Mouse (Mus musculus) NIH3T3 (cell line): Measurements from ENCODE around the gene Ltbp1.

Source experiments
- DNase-seq: peaks from one replicate; pipeline ENCODE4 v3.0.0-alpha.2; 2012; ENCODE audit warnings: low read depth

Gene Ltbp1

DNA sequence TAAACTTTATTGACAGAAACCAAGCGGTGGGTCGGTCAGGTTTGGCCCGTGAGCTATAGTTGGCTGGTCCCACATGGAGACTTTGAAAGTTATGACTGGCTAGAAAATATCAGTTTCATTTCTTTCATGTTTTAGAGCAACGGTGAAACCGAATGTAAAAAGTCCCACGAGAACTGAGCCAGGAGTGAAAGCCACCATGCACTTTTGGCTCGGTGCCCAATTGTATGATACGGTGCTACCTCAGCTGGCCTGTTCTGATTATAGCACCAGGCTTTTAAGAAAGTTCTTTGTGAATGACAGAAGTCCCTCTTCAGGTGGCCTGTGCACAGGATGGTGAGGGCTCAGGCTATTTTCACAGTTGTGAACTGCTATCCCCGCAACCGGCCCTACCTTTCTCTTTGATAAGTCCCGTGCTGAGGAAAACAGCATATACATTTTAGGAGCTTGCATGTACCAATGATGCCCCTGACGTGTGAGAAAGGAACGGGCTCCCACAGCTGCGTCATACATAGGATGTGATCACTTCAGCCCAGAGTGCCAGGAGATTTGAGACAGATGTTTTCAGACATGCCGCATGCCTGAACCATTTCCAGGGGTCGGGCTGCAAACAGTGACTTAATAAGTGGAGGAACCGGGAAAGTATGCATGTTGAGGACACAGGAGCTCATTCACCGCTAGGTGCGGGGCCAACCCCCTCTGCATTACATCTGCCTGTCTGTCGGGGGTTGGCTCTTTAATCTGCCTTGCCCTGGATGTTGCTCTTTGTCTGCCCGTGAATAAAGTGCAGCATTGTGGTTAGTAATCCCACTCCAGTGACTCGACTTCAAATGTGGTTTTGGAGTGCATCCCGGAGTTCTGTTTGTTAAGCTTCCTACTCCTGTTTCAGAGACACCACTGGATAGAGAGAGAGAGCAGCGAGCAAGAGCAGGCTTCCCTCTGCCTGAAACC lies 172.8 kb downstream of the Ltbp1 start:
- peak; percentile 94 for DNase-seq

- no peak for DNase-seq
Measured at GRCm38 (mm10) chr17:75179001-75179400, 173.6 kb downstream of the Ltbp1 start.

DNA sequence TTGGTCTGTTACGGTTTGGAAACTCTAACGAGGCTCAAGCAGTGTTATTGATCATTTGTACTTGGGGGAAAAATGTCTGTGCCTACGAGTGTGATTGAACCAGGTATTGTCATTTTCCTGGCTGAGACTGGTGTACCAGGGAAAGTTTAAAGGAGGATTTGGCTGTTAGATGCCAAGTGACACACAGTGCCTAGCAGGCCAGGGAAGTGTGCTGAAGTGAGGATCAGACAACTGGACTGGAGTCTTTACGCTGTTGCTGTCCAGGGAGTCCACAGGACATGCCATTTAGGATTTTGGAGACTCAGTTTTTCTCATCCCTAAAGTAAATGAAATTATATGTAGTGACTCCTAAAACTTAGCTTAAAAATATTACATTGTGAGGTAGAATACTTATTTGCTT lies 174.9 kb downstream of the Ltbp1 start:
- DNase-seq: peak; percentile 50

DNA sequence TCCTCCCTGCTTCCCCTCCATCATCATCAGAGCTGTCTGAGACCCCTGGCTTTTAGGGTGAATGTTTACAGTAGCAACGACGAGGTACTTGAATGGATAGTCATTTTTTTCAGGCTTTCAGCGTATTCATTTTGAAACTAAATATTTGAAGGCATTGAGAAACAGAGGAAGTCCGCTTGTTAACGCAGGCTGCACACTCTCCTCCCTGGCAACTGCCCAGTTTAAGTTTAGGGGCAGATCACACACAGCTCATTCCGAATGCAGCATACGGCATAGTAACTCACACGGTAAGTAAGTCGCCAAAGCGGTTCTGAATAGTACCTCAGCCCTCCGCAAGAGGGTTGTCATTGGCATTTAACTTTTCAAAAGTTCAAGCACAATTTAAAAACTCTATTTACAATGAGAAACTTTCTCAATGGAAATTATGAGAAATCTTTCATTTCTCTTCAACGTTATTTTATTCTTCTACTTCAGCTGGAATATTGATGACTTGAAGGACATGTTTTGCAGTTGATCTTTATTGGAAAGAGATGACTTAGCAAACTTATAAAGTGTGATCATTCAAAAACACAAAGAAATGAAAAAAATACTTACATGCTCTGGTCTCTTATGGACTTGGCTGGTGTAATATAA lies 175.7 kb downstream of the Ltbp1 start:
- DNase-seq: peak; percentile 80

- no peak for DNase-seq
Measured at GRCm38 (mm10) chr17:75182319-75183001, 177.1 kb downstream of the Ltbp1 start.

DNA sequence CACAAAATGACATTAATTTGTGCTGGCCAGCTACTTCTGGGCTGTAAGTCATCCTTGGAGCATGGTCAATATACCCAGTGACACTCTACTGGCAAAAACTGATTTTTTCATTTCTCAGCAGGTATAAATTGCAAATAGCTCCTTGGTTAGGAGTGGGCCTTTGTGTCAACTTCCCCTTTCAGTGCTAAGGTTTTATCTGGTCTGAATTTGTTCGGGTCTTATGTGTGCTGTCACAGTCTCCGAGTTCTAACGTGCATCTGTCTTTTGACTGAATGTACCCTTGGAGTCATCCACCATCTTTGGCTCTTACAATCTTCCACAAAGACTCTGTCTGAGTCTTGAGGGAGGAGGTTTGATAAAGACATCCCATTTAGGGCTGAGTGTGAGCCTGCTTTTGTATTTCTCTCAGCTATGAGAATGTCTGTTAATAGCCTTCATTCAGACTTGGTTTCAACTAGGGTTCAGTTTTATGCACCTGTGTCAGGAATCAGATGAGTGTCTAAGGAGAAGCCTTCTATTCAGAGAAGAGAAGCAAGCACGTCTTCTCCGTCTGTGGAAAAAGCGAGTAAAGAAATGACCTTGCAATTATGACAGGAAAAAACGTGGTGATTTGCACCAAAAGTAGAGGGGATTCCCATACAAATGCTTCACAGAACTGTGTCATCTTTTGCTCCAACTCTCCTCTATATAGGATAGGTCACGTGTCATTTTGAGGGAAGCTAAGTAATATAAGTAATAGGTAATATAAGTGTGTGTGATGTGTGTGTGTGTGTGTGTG lies 181.6 kb downstream of the Ltbp1 start:
- no peak for DNase-seq

DNA sequence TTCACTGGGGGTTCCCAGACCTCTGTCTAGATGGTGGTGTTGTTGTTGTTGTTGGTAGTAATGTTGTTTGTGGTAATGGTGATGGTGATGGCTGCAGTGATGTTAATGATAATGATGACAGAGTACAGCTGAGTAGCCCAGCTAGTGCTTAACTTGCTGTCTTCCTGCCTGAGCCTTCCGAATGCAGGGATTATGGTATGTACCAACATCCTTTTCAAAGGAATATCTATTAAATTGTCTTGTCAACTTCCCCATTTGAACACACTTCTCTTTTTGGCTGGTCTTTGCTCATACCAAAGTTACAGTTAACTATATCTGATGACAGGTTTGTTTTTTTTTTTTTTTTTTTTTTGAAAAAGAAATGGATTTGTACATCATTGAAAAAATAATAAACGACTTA lies 191.6 kb downstream of the Ltbp1 start:
- no peak for DNase-seq

GRCm38 (mm10) chr17:75198767-75199166 lies 193.4 kb downstream of the Ltbp1 start:
- DNase-seq: no peak

DNA sequence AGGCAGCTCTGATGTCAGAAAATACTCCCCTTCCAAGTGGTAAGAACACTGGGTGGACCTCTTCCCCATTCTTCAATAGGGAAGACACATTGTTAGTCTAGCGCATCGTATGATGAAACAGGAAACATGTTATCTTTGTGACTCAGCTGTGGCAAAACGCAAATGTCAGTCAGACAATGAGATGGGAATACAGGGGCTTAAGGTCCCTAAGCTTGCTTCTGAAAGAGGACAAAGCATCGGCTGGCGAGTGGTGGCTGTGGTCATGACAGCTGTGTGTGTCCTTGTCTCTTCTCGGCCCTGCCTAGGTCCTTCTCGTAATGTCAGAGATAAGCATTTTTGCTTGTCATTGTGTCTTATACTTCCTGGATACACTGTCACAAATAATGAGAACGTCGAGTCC lies 194.3 kb downstream of the Ltbp1 start:
- no peak for DNase-seq

DNA sequence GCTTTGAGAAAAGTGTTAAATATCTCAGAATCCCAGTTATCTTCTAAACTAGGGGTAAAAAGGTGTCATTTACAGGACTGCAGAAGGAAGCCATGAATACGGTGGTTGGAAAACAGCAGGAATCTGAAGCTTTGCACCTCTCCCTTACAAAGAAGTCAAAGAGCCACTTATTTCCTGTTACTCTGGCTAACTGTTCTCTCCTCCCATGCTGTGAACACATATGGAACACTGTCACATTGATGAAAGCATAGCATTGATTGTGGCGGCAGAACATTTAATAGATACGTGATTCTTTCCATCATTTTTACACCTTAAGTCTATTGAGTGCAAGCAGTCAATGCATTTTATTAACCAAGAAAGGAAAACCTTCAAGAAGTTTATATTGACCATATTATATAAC lies 196.9 kb downstream of the Ltbp1 start:
- DNase-seq: no peak

GRCm38 (mm10) chr17:75204065-75204464 lies 198.7 kb downstream of the Ltbp1 start:
- no peak for DNase-seq

- DNase-seq: no peak
Measured at GRCm38 (mm10) chr17:75206281-75206680, 200.9 kb downstream of the Ltbp1 start.

DNA sequence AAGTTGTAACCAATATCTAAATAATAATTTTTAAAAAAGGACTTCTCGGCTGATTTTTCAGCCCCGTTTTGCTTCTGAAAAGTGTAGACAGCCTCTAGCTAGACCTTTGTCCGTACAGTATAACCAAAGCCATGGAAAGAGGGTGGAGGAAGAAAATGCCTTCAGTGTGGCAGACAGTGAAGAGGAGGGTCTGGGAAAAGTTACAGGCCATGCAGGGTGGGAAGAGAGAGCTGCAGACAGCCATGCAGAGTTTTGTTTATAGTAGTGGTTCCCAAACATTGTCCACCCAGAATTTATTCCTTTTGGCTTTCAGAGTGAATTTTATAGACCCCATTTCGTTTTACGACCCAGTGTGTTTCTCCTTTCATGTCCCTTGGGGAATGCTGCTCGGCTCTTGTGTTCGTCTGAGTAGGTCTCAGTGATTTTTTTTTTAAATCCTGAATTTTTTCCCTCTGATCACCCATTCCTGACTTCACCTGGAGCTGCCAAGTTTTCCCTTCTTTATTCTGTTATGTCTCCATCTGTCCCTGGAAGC lies 202.9 kb downstream of the Ltbp1 start:
- no peak for DNase-seq

- DNase-seq: no peak
Measured at GRCm38 (mm10) chr17:75210526-75210925, 205.2 kb downstream of the Ltbp1 start.

- DNase-seq: peak; percentile 41
Measured at GRCm38 (mm10) chr17:75216362-75216761, 211.0 kb downstream of the Ltbp1 start.

- no peak for DNase-seq
Measured at GRCm38 (mm10) chr17:75218700-75219099, 213.3 kb downstream of the Ltbp1 start.

- DNase-seq: no peak
Measured at GRCm38 (mm10) chr17:75228321-75228720, 223.0 kb downstream of the Ltbp1 start.

- no peak for DNase-seq
Measured at GRCm38 (mm10) chr17:75233206-75233605, 227.8 kb downstream of the Ltbp1 start.

DNA sequence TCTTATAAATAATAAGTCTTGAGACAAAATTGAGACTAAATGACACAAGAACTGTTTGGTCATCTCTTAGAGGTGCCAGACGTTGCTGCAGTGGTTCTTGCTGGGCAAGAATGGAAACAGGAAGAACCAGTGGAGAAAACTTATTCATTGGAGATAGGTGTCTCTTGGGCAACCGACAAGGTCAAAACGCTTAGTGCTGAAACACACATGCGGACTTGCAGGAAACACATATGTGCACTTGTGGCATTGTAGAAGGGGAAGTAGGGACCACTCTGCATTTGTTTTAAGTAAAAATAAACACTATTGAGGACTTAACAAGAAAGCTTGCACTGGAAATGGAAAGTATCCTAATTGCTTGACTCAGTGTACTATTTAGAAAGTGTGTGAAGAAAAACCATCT lies 228.6 kb downstream of the Ltbp1 start:
- DNase-seq: no peak

- DNase-seq: peak; percentile 40
Measured at GRCm38 (mm10) chr17:75235781-75236180, 230.4 kb downstream of the Ltbp1 start.

DNA sequence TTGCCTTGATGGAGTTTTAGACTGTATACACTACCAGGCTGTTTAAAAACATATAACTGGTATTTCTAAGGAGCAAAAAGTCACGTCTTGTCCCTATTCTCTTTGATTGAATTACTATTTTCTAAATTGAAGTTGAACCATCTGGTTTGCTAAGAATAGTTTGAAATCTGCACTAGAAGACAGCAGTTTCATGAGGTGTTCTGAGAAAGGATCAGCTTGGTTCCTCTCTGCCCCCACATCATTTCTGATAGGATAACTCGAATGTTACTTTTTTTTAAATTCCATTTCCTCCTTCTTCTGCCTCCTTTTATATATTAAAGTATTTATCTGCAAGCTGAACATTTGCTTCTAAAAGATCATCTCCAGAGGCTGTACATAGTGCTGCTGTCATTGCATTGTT lies 231.2 kb downstream of the Ltbp1 start:
- DNase-seq: no peak

DNA sequence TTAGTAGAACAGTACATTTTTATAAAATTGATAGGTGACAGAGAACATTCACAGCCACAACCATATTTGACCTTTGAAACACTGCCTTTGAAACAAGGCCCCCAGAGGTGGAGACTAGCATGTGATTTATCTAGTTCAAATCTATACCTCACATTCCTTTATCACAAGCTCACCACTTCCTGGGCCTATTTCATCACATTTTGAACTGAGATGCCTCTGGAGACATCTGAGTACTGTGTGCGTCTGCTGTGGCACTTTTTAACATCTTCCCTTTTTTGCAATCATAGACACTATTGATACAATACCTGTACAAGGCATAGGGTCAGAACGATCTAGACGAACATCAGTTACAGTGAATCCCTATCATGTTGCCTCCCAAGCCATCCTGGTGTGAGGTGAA lies 232.1 kb downstream of the Ltbp1 start:
- DNase-seq: no peak
